Mouse (Mus musculus): ENCODE results near the gene Hoxb1. TPM values are rescaled to one million over a fixed set of nuclear protein-coding genes. Genes with fewer than 3 reads are reported as not detected.

Hoxb1 gene
- polyA plus RNA-seq, 1 experiment from 2014 or later: not detected

- H3K27me3 ChIP-seq: peaks cover 99% of the 10 kb centered on the region
- peaks cover 12% of the 10 kb centered on the region for H3K4me1 ChIP-seq
- H3K4me3 ChIP-seq (replicated peaks): no peak overlapping the region
- no peaks in the 10 kb centered on the region for H3K36me3 ChIP-seq
- no peak overlapping the region for H3K27ac ChIP-seq (replicated peaks)
- 8% methylated on average over 2 of the region's 2 CpGs for WGBS
- no peak overlapping the region for H3K4me2 ChIP-seq (replicated peaks)
- no peaks in the 10 kb centered on the region for H3K9me3 ChIP-seq (replicated peaks)
- H3K9ac ChIP-seq: no peak overlapping the region
- no peak for ATAC-seq (ENCODE audit: insufficient number of reproducible peaks, low FRiP score, low TSS enrichment, low read depth)
Measured at GRCm38 (mm10) chr11:96336597-96336996, 29.0 kb upstream of the Hoxb1 start.

GRCm38 (mm10) chr11:96337026-96337425 lies 28.5 kb upstream of the Hoxb1 start:
- no peaks in the 10 kb centered on the region for H3K9me3 ChIP-seq (replicated peaks)
- H3K4me1 ChIP-seq: peaks cover 16% of the 10 kb centered on the region
- peaks cover 99% of the 10 kb centered on the region for H3K27me3 ChIP-seq
- no peak overlapping the region for H3K27ac ChIP-seq (replicated peaks)
- ATAC-seq (ENCODE audit: insufficient number of reproducible peaks, low FRiP score, low TSS enrichment, low read depth): no peak
- H3K4me3 ChIP-seq (replicated peaks): no peak overlapping the region
- no peaks in the 10 kb centered on the region for H3K36me3 ChIP-seq
- no peak overlapping the region for H3K4me2 ChIP-seq (replicated peaks)
- no peak overlapping the region for H3K9ac ChIP-seq
- 9% methylated on average over 6 of the region's 6 CpGs for WGBS

- Histone ChIP-seq H3K4me2 (replicated peaks) (no peak overlapping the region), H3K4me1 (peaks cover 10% of the 10 kb centered on the region; the same call in 1 of the 2 replicates), H3K36me3 (no peaks in the 10 kb centered on the region), H3K4me3 (replicated peaks) (no peak overlapping the region), H3K9me3 (replicated peaks) (no peaks in the 10 kb centered on the region), H3K27me3 (peaks cover 99% of the 10 kb centered on the region), H3K27ac (replicated peaks) (no peak overlapping the region), H3K9ac (no peak overlapping the region)
- ATAC-seq (ENCODE audit: insufficient number of reproducible peaks, low FRiP score, low TSS enrichment, low read depth): no peak
- 10% methylated on average over 7 of the region's 7 CpGs for WGBS
Measured at GRCm38 (mm10) chr11:96338957-96339855, 26.3 kb upstream of the Hoxb1 start.

GRCm38 (mm10) chr11:96340698-96341365 lies 24.7 kb upstream of the Hoxb1 start:
- Histone ChIP-seq H3K4me2 (replicated peaks) (no peak overlapping the region), H3K36me3 (no peaks in the 10 kb centered on the region), H3K27me3 (peaks cover 99% of the 10 kb centered on the region), H3K9ac (no peak overlapping the region), H3K27ac (replicated peaks) (no peak overlapping the region), H3K9me3 (replicated peaks) (no peaks in the 10 kb centered on the region), H3K4me3 (replicated peaks) (peak overlapping the region; percentile 11; the same call in 1 of the 2 replicates), H3K4me1 (peaks cover 17% of the 10 kb centered on the region)
- no peak for ATAC-seq (ENCODE audit: insufficient number of reproducible peaks, low FRiP score, low TSS enrichment, low read depth)
- under 1% methylated on average over 36 of the region's 36 CpGs for WGBS

- no peak overlapping the region for H3K27ac ChIP-seq (replicated peaks)
- whole genome bisulfite sequencing: 1% methylated on average over 40 of the region's 40 CpGs
- no peak overlapping the region for H3K9ac ChIP-seq
Measured at GRCm38 (mm10) chr11:96341701-96342575, 23.6 kb upstream of the Hoxb1 start.

GRCm38 (mm10) chr11:96342576-96342930 lies 23.0 kb upstream of the Hoxb1 start:
- H3K4me1 ChIP-seq: peaks cover 17% of the 10 kb centered on the region
- no peak overlapping the region for H3K4me3 ChIP-seq (replicated peaks)
- under 1% methylated on average over 4 of the region's 4 CpGs for WGBS
- no peak for ATAC-seq (ENCODE audit: insufficient number of reproducible peaks, low FRiP score, low TSS enrichment, low read depth)
- peaks cover 97% of the 10 kb centered on the region for H3K27me3 ChIP-seq
- H3K9ac ChIP-seq: no peak overlapping the region
- no peak overlapping the region for H3K27ac ChIP-seq (replicated peaks)
- H3K4me2 ChIP-seq (replicated peaks): no peak overlapping the region
- H3K9me3 ChIP-seq (replicated peaks): no peaks in the 10 kb centered on the region
- no peaks in the 10 kb centered on the region for H3K36me3 ChIP-seq

More at GRCm38 (mm10) chr11:96341701-96342575, 23.6 kb upstream of the Hoxb1 start:
- H3K36me3 ChIP-seq: no peaks in the 10 kb centered on the region
- ATAC-seq (ENCODE audit: insufficient number of reproducible peaks, low FRiP score, low TSS enrichment, low read depth): no peak
- H3K9me3 ChIP-seq (replicated peaks): no peaks in the 10 kb centered on the region
- H3K4me2 ChIP-seq (replicated peaks): peak overlapping the region; percentile 1; the same call in 1 of the 2 replicates
- 0 out of 2 replicates have a peak overlapping the region, but pooled peaks have one; percentile 2 for H3K4me3 ChIP-seq (replicated peaks)
- H3K4me1 ChIP-seq: peaks cover 17% of the 10 kb centered on the region
- H3K27me3 ChIP-seq: peaks cover 99% of the 10 kb centered on the region

GRCm38 (mm10) chr11:96343206-96343745 lies 22.3 kb upstream of the Hoxb1 start:
- Histone ChIP-seq H3K4me3 (replicated peaks) (no peak overlapping the region), H3K9me3 (replicated peaks) (no peaks in the 10 kb centered on the region), H3K27ac (replicated peaks) (no peak overlapping the region), H3K4me2 (replicated peaks) (no peak overlapping the region), H3K27me3 (peaks cover 96% of the 10 kb centered on the region), H3K9ac (no peak overlapping the region), H3K36me3 (no peaks in the 10 kb centered on the region), H3K4me1 (peaks cover 17% of the 10 kb centered on the region)
- no peak for ATAC-seq (ENCODE audit: insufficient number of reproducible peaks, low FRiP score, low TSS enrichment, low read depth)
- 12% methylated on average over 2 of the region's 2 CpGs for WGBS

GRCm38 (mm10) chr11:96344061-96344877 lies 21.3 kb upstream of the Hoxb1 start:
- Histone ChIP-seq H3K9me3 (replicated peaks) (no peaks in the 10 kb centered on the region), H3K9ac (no peak overlapping the region), H3K27ac (replicated peaks) (no peak overlapping the region), H3K36me3 (no peaks in the 10 kb centered on the region), H3K27me3 (peaks cover 96% of the 10 kb centered on the region), H3K4me2 (replicated peaks) (no peak overlapping the region), H3K4me1 (peaks cover 17% of the 10 kb centered on the region), H3K4me3 (replicated peaks) (no peak overlapping the region)
- ATAC-seq (ENCODE audit: insufficient number of reproducible peaks, low FRiP score, low TSS enrichment, low read depth): no peak
- WGBS: 3% methylated on average over 40 of the region's 40 CpGs

GRCm38 (mm10) chr11:96344878-96345159 lies 20.7 kb upstream of the Hoxb1 start:
- no peak overlapping the region for H3K27ac ChIP-seq (replicated peaks)
- H3K4me2 ChIP-seq (replicated peaks): no peak overlapping the region
- peaks cover 96% of the 10 kb centered on the region for H3K27me3 ChIP-seq
- no peaks in the 10 kb centered on the region for H3K9me3 ChIP-seq (replicated peaks)
- H3K9ac ChIP-seq: no peak overlapping the region
- H3K4me1 ChIP-seq: peaks cover 17% of the 10 kb centered on the region
- 8% methylated on average over 6 of the region's 6 CpGs for WGBS
- H3K36me3 ChIP-seq: no peaks in the 10 kb centered on the region
- ATAC-seq (ENCODE audit: insufficient number of reproducible peaks, low FRiP score, low TSS enrichment, low read depth): no peak
- H3K4me3 ChIP-seq (replicated peaks): no peak overlapping the region

GRCm38 (mm10) chr11:96345220-96345892 lies 20.2 kb upstream of the Hoxb1 start:
- Histone ChIP-seq H3K4me1 (peaks cover 17% of the 10 kb centered on the region), H3K9me3 (replicated peaks) (no peaks in the 10 kb centered on the region), H3K36me3 (no peaks in the 10 kb centered on the region), H3K27me3 (peaks cover 96% of the 10 kb centered on the region), H3K4me3 (replicated peaks) (peak overlapping the region; percentile 24; the same call in 1 of the 2 replicates), H3K27ac (replicated peaks) (no peak overlapping the region), H3K9ac (no peak overlapping the region), H3K4me2 (replicated peaks) (peak overlapping the region; percentile 36)
- ATAC-seq (ENCODE audit: insufficient number of reproducible peaks, low FRiP score, low TSS enrichment, low read depth): no peak
- 2% methylated on average over 40 of the region's 56 CpGs for WGBS

All from embryonic facial prominence, embryonic 15.5 days (tissue).